12 mouse cellular contexts compared by ENCODE assay signal in the genomic region with DNA sequence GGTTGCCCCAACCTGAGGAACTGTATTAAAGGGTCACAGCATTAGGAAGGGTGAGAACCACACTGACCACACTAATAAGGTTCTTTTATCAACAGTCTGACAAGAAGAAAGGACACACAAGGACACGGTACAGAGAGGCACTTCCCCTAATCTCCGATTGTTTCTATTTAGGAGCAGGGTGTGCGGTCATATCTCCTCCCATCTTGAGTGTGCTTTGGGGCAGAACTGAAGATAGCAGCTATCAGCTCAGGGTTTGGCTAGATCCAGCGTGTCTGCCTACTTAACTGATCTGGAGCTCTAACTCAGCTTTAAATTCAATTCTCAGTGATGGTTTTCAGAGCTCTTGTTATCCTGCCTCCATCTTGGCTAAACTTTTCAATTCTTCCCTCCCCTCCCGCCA.
"Had no signal": no experiment of that assay in that cellular context is flagged by ENCODE, and none has a peak within 500 bp of the region (broad histone marks: within the 10 kb centered on the region; RNA-seq: fewer than 3 reads in every experiment).

No protein-coding gene starts in this region.

- H3K4me2 ChIP-seq: kidney, embryonic 15.5 days; limb, embryonic 13.5 days; midbrain, embryonic 12.5 days had no signal

- H3K27ac ChIP-seq: kidney, embryonic 15.5 days; limb, embryonic 13.5 days; midbrain, embryonic 12.5 days had no signal

- H3K36me3 ChIP-seq: kidney, embryonic 15.5 days; limb, embryonic 13.5 days; midbrain, embryonic 12.5 days had no signal

- DNase-seq: kidney, adult 2 months; kidney, postnatal 14 days; left cerebral cortex, postnatal 4 days; lung, adult 18-20 months; right cerebral cortex, postnatal 4 days; spleen, adult 18-20 months; thymus, postnatal 36 days had no signal

- H3K9ac ChIP-seq: kidney, embryonic 15.5 days; limb, embryonic 13.5 days; midbrain, embryonic 12.5 days had no signal

- H3K4me1 ChIP-seq: limb, embryonic 13.5 days; midbrain, embryonic 12.5 days had no signal

- ATAC-seq: intestine, embryonic 16.5 days; midbrain, embryonic 16.5 days had no signal

- H3K4me3 ChIP-seq: kidney, embryonic 15.5 days; limb, embryonic 13.5 days; midbrain, embryonic 12.5 days had no signal

- H3K9me3 ChIP-seq: kidney, embryonic 15.5 days; limb, embryonic 13.5 days had no signal
